Mouse (Mus musculus) heart, embryonic 16.5 days (tissue): Measurements from ENCODE around the gene Spsb1. TPM values are rescaled to one million over a fixed set of nuclear protein-coding genes. Genes with fewer than 3 reads are reported as not detected.

Experiments
- ATAC-seq: fragments of 200-750 bp; cut with Nextera tagmentation; replicated peaks from 2 replicates; pipeline ENCODE4 v1.8.0; 2017; ENCODE audit warnings: moderate number of reproducible peaks; ENCODE audit not compliant: insufficient read depth, low FRiP score; ENCODE audit errors: extremely low read depth
- H3K27ac ChIP-seq: fragments of 300-500 bp; sonication (generic); 2 replicates; pipeline ENCODE4 v1.5.1; 2014; ENCODE audit warnings: mild to moderate bottlenecking, low read length, control low read depth, moderate library complexity
- H3K27me3 ChIP-seq: fragments of 300-500 bp; sonication (generic); 2 replicates; pipeline ENCODE4 v1.6.1; 2014; ENCODE audit warnings: low read length, mixed read lengths; ENCODE audit not compliant: control insufficient read depth, insufficient read depth
- H3K36me3 ChIP-seq: fragments of 300-500 bp; sonication (generic); 2 replicates; pipeline ENCODE4 v1.6.1; 2014; ENCODE audit not compliant: control insufficient read depth, insufficient read depth
- H3K4me1 ChIP-seq: fragments of 300-500 bp; sonication (generic); 2 replicates; pipeline ENCODE4 v1.6.1; 2014; ENCODE audit warnings: low read length, mixed read lengths; ENCODE audit not compliant: control insufficient read depth, insufficient read depth
- H3K4me2 ChIP-seq: fragments of 300-500 bp; sonication (generic); 2 replicates; pipeline ENCODE4 v1.6.1; 2014; ENCODE audit warnings: low read depth, mild to moderate bottlenecking, control low read depth, low read length
- H3K4me3 ChIP-seq: fragments of 300-500 bp; sonication (generic); 2 replicates; pipeline ENCODE4 v1.5.1; 2014; ENCODE audit warnings: mild to moderate bottlenecking, control low read depth, low read length
- H3K9ac ChIP-seq: fragments of 300-500 bp; sonication (generic); 2 replicates; pipeline ENCODE4 v1.6.1; 2014; ENCODE audit warnings: low read length, control low read depth
- H3K9me3 ChIP-seq: fragments of 300-500 bp; sonication (generic); replicated peaks from 2 replicates; pipeline ENCODE4 v1.6.1; 2016; ENCODE audit warnings: low read length; ENCODE audit not compliant: control insufficient read depth
- WGBS: fragments of 180-500 bp; shearing (Covaris S2); extraction: QIAGEN DNeasy Blood & Tissue Kit; methylation state at CpG from one replicate; pipeline ENCODE4 v1.1.7; 2014; 5-methylcytosine and 5-hydroxymethylcytosine counted together
- polyA plus RNA-seq: library from polyadenylated mRNA; unstranded; fragments of >200 nt; fragmentation: Nextera tagmentation; extraction: Ambion mirVana; gene quantifications from 2 replicates; pipeline ENCODE4 v1.2.1, GENCODE M21; 2015

Gene Spsb1
- polyA plus RNA-seq, 1 experiment from 2014 or later, result 12.4 TPM

DNA sequence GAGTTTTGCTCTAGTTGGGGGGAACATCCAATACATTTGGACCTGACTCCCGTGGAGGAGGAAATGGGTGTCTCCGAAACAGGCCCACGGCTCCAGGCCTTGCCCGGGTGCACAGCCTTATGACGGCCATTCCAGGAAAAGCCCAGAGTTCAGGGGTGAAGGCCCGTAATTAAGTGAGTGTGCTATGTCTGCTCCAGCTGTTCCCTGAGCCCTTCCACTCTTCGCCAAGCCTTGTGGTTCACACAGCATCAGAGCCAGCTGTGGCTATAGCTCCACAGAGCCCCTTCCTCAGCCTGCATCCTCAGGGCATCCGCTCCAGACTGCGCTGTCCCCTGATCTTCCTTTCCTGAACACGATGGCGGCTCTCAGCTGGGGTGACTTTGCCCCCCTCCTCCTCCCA is 83.8 kb downstream of the Spsb1 start:
- Histone ChIP-seq H3K4me2 (no peak overlapping the region), H3K27ac (no peak overlapping the region), H3K9me3 (no peaks in the 10 kb centered on the region; the same call in 1 of the 2 replicates), H3K4me1 (peaks cover 9% of the 10 kb centered on the region), H3K27me3 (peaks cover 6% of the 10 kb centered on the region; the same call in 1 of the 2 replicates), H3K4me3 (no peak overlapping the region), H3K9ac (no peak overlapping the region), H3K36me3 (no peaks in the 10 kb centered on the region)
- no peak for ATAC-seq
- 73% methylated on average over 11 of the region's 11 CpGs for WGBS

DNA sequence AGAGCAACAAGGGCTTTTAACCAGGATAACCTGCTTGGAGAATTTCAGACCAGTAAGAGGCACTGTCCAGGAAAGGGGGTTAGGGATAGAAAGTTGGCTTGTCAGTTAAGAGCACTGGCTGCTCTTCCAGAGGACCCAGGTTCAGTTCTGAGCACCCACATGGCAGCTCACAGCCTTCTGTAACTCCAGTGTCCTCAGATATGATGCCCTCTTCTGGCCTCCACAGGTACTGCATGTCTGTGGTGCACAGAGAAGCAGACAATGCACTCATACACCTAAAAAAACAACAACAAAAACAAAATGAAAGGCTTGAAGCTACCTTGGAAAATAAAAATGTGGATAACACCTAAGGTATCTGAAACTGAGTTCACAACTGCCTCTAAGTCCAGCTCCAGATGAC is 84.4 kb downstream of the Spsb1 start:
- Histone ChIP-seq H3K9ac (no peak overlapping the region), H3K4me2 (no peak overlapping the region), H3K27ac (no peak overlapping the region), H3K4me3 (no peak overlapping the region), H3K27me3 (peaks cover 6% of the 10 kb centered on the region; the same call in 1 of the 2 replicates), H3K4me1 (peaks cover 8% of the 10 kb centered on the region), H3K9me3 (no peaks in the 10 kb centered on the region; the same call in 1 of the 2 replicates), H3K36me3 (no peaks in the 10 kb centered on the region)
- ATAC-seq, result no peak

DNA sequence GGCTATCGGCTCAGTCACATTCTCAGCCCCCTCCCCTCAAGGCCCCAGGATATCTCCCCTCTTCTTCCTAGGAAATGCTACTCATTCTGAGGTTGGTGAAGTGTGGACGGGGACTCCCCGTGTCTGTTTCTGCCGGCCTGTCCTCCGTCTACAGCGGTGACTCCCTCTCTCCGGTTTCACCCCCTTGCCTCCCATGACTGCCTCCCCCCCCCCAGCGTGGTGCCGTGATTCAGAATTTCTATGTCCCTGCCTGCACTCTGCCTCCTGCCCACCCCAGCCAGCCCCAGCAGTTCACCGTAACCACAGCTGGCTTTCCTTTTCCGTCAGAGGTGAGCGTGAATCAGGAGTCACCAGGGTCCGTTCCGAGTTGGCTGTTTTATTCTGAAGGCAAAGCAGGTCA is 86.1 kb downstream of the Spsb1 start:
- peaks cover 8% of the 10 kb centered on the region for H3K4me1 ChIP-seq
- WGBS, result 66% methylated on average over 14 of the region's 14 CpGs
- peaks cover 3% of the 10 kb centered on the region; the same call in 1 of the 2 replicates for H3K27me3 ChIP-seq
- H3K27ac ChIP-seq, result no peak overlapping the region
- ATAC-seq, result no peak
- H3K9ac ChIP-seq, result no peak overlapping the region
- H3K4me2 ChIP-seq, result no peak overlapping the region
- no peak overlapping the region for H3K4me3 ChIP-seq
- no peaks in the 10 kb centered on the region for H3K36me3 ChIP-seq
- no peaks in the 10 kb centered on the region; the same call in 1 of the 2 replicates for H3K9me3 ChIP-seq

DNA sequence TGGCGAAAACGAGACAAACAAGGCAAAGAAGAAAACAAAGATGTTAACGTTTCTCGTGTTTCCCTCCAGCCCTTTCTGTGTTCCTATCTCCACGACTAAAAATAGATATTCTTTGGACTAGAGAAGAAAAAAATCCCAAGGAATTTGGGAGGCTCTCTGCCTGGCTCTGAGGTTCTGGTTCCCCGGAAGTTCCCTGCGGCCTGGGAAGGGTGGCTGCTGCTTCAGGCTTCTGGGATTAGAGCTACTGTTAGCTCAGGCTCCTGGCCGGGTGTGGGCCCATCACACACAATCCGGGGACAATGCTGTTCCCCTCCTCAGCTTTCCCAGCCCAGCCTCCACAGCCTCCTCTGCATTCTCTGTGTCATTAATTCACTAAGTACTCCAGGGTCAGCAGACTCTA is 86.8 kb downstream of the Spsb1 start:
- ATAC-seq, result no peak
- Histone ChIP-seq H3K4me3 (no peak overlapping the region), H3K4me2 (no peak overlapping the region), H3K27me3 (no peaks in the 10 kb centered on the region), H3K9me3 (no peaks in the 10 kb centered on the region; the same call in 1 of the 2 replicates), H3K27ac (0 out of 2 replicates have a peak overlapping the region, but pooled peaks have one; percentile 26), H3K4me1 (peaks cover 8% of the 10 kb centered on the region), H3K9ac (no peak overlapping the region), H3K36me3 (no peaks in the 10 kb centered on the region)
- 29% methylated on average over 9 of the region's 9 CpGs for WGBS

DNA sequence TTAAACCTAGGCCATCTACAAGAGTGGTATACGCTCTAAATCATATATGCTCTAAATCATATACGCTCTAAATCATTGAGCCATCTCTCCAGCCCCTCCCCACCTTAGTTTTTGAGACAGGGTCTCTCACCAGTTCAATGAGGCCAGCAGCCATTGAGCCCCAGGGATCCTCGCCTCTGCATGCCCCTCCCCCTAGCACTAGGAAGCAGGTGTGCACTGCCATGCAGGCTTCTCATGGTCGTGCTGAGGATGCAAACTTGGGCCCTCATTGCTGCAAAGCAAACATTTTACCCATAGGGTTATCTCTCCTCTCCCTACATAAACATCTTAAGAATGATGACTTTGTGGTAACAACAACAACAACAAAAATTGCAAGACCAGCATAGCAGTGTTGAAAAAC is 87.5 kb downstream of the Spsb1 start:
- H3K27ac ChIP-seq, result no peak overlapping the region
- H3K36me3 ChIP-seq, result no peaks in the 10 kb centered on the region
- H3K27me3 ChIP-seq, result no peaks in the 10 kb centered on the region
- no peak overlapping the region for H3K4me2 ChIP-seq
- H3K9me3 ChIP-seq, result no peaks in the 10 kb centered on the region; the same call in 1 of the 2 replicates
- WGBS, result 76% methylated on average over 4 of the region's 4 CpGs
- peaks cover 8% of the 10 kb centered on the region for H3K4me1 ChIP-seq
- no peak overlapping the region for H3K4me3 ChIP-seq
- H3K9ac ChIP-seq, result no peak overlapping the region
- no peak for ATAC-seq

DNA sequence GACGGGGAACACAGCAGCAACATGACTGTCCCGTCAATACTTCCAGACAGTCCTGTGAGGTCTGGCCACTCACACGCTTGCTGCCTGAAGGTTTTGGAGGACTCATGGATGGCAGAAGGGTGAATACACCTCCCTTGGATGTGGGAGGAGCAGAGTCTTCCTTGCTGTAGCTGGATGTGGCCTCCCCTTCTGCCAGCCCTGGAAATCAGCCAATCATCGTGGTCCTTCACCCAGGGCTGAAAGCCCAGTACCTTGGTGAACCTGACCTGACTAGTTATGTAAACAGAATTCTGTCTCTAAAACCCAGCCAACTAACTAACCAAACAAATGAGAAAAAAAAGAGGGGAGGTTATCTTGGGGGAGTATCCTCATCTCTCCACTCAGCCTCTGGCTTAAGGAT is 90.4 kb downstream of the Spsb1 start:
- ATAC-seq, result no peak
- peaks cover 8% of the 10 kb centered on the region for H3K4me1 ChIP-seq
- H3K9ac ChIP-seq, result no peak overlapping the region
- no peak overlapping the region for H3K27ac ChIP-seq
- no peaks in the 10 kb centered on the region for H3K9me3 ChIP-seq
- no peak overlapping the region for H3K4me3 ChIP-seq
- no peaks in the 10 kb centered on the region for H3K27me3 ChIP-seq
- WGBS, result 60% methylated on average over 4 of the region's 4 CpGs
- no peaks in the 10 kb centered on the region for H3K36me3 ChIP-seq
- H3K4me2 ChIP-seq, result no peak overlapping the region

DNA sequence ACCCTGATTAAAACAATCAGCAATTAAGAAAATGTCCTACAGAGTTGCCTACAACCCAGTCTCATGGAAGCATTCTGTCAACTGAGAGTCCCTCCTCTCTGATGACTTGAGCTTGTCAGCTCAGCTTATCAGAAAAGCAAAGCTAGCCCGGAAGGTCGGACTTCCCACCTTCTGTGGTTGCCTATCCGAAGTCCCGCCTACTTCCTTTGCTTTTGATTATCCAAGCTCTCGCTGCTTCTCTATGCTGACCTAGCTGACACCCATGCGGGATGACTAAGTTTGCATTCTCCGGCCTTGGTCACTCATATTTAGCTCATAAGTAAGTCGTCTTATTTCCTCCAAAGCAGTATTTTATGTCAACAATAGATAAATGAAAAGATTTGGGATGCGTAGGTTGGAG is 91.3 kb downstream of the Spsb1 start:
- ATAC-seq, result no peak
- Histone ChIP-seq H3K4me3 (no peak overlapping the region), H3K27me3 (no peaks in the 10 kb centered on the region), H3K9ac (no peak overlapping the region), H3K4me2 (no peak overlapping the region), H3K36me3 (no peaks in the 10 kb centered on the region), H3K4me1 (peaks cover 8% of the 10 kb centered on the region), H3K9me3 (no peaks in the 10 kb centered on the region), H3K27ac (no peak overlapping the region)
- 58% methylated on average over 9 of the region's 9 CpGs for WGBS

DNA sequence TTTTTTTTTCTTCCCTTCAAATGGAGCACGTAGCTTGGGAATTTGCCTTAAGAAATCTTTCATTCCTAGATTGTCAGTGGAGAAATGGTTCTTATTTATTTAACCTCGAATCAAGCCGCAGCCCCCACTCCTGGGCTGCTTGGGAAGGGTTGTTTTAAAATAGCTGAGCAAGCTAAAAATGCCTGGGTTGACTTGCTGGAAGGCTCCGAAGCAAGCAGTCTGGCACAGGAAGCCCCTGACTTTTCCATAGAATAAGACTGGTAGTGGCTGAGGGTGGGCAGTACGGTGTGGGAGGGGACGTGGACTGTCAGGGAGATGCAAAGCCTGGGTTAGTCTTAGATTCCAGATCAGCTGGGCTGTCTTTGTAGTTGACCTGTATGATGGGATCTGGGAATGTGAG is 94.5 kb downstream of the Spsb1 start:
- Histone ChIP-seq H3K27me3 (no peaks in the 10 kb centered on the region), H3K27ac (no peak overlapping the region), H3K4me3 (no peak overlapping the region), H3K9ac (no peak overlapping the region), H3K36me3 (no peaks in the 10 kb centered on the region), H3K4me1 (no peaks in the 10 kb centered on the region; the same call in 1 of the 2 replicates), H3K9me3 (no peaks in the 10 kb centered on the region), H3K4me2 (no peak overlapping the region)
- 55% methylated on average over 6 of the region's 6 CpGs for WGBS
- ATAC-seq, result no peak

DNA sequence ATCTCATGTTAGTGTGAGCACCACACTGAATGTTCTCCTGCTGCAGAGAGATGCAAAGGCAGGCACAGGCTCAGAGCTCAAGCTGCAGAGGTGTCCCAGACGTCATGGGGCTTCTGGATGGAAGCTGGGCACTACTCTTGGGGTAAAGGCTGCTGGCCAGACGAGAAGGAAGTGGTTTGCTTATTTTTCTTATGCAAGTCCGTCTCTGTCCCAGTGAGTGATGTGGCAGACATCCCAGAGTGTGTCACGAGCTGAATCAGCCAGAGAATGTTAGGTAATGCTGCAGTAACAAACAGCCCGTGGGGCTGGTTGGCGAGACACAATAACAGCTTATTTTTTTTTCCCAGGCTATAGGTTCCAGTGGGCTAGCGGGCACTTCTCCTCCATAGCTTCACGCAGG is 96.3 kb downstream of the Spsb1 start:
- Histone ChIP-seq H3K9ac (no peak overlapping the region), H3K36me3 (no peaks in the 10 kb centered on the region), H3K4me3 (no peak overlapping the region), H3K9me3 (no peaks in the 10 kb centered on the region), H3K4me1 (peaks cover 10% of the 10 kb centered on the region), H3K27ac (no peak overlapping the region), H3K27me3 (no peaks in the 10 kb centered on the region), H3K4me2 (no peak overlapping the region)
- ATAC-seq, result no peak
- 57% methylated on average over 8 of the region's 8 CpGs for WGBS
